Mouse (Mus musculus) megakaryocyte, embryonic 14.5 days (primary cell): ENCODE data around the gene Tepp. TPM values are rescaled to one million over a fixed set of nuclear protein-coding genes. Genes with fewer than 3 reads are reported as not detected.

Experiments
- H3K27me3 ChIP-seq: replicated peaks from 2 replicates; pipeline ENCODE3; 2012; ENCODE audit warnings: inconsistent platforms
- H3K36me3 ChIP-seq: replicated peaks from 2 replicates; pipeline ENCODE3; 2012; ENCODE audit warnings: low read length, inconsistent platforms, mixed read lengths
- H3K4me1 ChIP-seq: 2 replicates; pipeline ENCODE4 v1.6.1; 2012; ENCODE audit warnings: inconsistent platforms
- H3K4me3 ChIP-seq: replicated peaks from 2 replicates; pipeline ENCODE3; 2012; ENCODE audit warnings: moderate library complexity, mild to moderate bottlenecking, inconsistent platforms
- H3K9me3 ChIP-seq: 2 replicates; pipeline ENCODE4 v1.6.1; 2012; ENCODE audit warnings: inconsistent platforms
- FLI1 ChIP-seq: IDR thresholded peaks from 2 replicates; pipeline ENCODE4 v1.6.1; 2012; ENCODE audit warnings: low read length, inconsistent platforms, mixed read lengths
- GATA1 ChIP-seq: IDR thresholded peaks from 3 replicates; pipeline ENCODE4 v1.6.1; 2012; ENCODE audit warnings: mixed read lengths, low read length, inconsistent platforms, borderline replicate concordance
- polyA plus RNA-seq: library from polyadenylated mRNA; stranded (reverse); fragments of >175 nt; gene quantifications from 2 replicates; pipeline ENCODE4 v1.2.3, GENCODE M21; 2012; ENCODE audit warnings: low replicate concordance; ENCODE audit not compliant: insufficient read depth

Gene Tepp
- polyA plus RNA-seq, 1 experiment = not detected

DNA sequence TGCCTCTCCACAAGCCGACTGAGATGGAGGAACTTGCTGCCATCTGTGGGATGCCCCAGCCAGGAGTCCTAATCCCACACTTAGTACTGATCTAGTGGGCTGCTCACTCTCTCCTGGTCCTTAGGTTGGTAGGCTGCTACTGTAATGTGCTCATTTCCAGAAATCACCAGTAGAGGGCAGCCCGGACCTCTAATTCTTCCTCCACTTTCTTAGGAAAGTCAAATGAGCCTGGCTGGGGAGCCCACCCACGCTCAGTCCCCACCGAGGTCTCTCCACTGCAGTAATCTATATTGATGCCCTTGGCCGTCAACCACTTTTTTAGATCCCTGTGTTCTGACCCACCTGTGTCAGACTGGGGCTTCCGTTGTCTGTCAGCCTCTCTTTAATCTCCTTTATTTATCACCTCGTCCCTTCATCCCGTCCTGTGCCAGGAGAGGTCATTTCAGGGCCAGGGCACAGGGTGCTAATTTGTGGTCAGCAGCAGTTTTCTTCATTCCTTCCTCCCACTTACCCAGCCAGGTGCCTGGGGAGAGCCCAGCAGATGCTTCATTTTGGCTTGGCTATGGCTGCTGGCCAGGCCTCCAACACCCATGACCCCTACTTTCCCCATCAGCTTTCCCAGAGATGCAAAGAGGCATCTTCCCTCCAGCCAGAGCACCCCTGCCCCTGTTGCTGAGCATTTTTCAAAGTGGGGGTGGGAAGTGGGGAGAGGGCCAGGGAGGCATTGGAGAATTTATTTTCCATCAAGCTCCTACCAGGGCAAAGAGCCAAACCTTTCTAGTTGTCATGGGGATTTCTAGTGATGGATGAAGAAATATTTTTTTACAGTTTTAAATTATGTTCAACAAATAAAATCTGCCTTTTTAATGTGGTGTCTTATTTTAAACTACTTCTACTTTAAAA, 36.5 kb downstream of the Tepp start:
- no peaks in the 10 kb centered on the region for H3K9me3 ChIP-seq
- TF ChIP-seq FLI1 (no peak), GATA1 (no peak)
- no peak overlapping the region for H3K4me3 ChIP-seq
- peaks cover 62% of the 10 kb centered on the region for H3K36me3 ChIP-seq
- H3K27me3 ChIP-seq = peaks cover 36% of the 10 kb centered on the region
- H3K4me1 ChIP-seq = peaks cover 20% of the 10 kb centered on the region

DNA sequence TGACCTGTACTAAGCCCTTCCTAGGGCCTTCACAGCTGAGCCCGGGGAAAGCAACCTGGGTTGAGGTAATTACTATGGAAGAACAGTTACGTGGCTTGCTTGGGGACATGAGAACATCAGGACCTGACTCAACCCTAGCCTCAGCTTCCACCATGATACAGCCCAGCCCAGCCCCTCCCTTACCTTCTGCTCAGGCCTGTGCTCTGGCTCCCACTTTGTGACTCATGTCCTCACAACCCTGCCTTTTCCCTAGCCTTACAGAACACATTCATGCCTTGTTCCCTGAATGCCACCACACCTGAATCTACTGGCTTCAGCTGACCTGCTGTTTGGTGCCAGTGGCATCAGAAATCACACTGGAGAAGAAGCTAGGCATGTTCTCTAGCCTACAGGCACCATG, 38.0 kb downstream of the Tepp start:
- TF ChIP-seq FLI1 = no peak
- no peak for TF ChIP-seq GATA1
- Histone ChIP-seq H3K36me3 (peaks cover 48% of the 10 kb centered on the region), H3K27me3 (peaks cover 50% of the 10 kb centered on the region), H3K4me1 (peaks cover 35% of the 10 kb centered on the region), H3K9me3 (no peaks in the 10 kb centered on the region), H3K4me3 (no peak overlapping the region)

DNA sequence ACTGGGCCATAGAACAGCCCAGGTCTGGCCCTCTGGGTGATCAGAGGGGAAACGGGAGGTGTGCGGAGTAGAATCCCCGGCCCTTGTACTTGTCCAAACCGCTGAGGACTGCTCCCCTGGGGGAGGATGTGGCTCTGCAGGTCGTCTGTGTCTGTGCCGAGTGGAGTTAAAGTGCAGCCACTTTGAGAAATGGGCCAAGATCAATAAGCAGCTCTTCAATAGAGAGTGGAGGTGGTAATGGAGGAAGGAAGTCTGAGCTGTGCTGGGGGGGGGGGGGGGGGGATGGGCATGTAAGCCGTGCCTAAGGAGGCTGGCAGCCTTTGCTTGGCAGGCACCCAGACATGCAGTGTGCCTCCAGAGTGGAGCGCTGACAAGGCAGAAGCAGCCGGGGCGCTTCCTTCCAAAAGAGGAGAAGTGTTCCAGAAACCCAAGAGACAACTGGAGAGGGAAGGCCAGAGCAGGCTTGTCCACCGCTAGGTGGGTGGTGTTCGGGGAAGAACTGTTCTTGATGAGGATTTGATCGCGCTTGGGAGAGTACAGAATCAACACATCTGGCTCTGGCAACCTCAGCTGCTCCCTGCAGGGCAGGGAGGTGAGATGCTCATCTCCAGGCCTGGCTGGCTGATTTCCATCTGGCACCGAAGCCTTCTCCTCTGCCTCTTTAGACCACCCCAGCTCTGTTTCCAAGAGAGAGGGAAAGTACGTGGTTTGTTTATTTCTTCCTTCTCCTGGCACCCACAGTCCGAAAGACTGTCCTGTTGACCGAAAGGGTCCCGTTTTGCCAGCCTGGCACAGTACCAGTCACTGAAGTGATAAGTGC, 38.7 kb downstream of the Tepp start:
- Histone ChIP-seq H3K27me3 (peaks cover 57% of the 10 kb centered on the region), H3K4me1 (peaks cover 36% of the 10 kb centered on the region), H3K4me3 (no peak overlapping the region), H3K9me3 (no peaks in the 10 kb centered on the region), H3K36me3 (peaks cover 41% of the 10 kb centered on the region)
- TF ChIP-seq GATA1 = no peak
- no peak for TF ChIP-seq FLI1

DNA sequence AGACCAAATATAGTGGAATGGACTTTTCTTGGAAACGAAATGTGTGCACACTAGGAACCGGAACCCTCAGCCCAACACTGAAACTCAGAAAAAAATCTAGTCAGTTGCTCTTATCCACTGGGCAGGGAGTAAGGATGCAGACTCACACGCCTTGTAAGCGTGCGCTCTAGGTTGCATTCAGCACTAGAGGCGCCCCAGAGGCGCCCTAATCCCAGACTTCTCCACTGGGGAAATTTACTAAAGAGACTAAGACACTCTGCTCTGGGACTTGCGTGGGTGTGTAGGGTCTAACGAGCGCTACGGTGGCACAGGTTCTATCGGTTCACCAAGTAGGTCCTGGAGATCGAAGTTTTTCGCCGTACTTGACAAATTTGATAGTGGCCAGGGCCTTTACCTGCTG, 41.1 kb downstream of the Tepp start:
- Histone ChIP-seq H3K4me3 (no peak overlapping the region), H3K36me3 (peaks cover 17% of the 10 kb centered on the region), H3K9me3 (no peaks in the 10 kb centered on the region), H3K27me3 (peaks cover 81% of the 10 kb centered on the region), H3K4me1 (peaks cover 41% of the 10 kb centered on the region)
- no peak for TF ChIP-seq FLI1
- TF ChIP-seq GATA1 = no peak

DNA sequence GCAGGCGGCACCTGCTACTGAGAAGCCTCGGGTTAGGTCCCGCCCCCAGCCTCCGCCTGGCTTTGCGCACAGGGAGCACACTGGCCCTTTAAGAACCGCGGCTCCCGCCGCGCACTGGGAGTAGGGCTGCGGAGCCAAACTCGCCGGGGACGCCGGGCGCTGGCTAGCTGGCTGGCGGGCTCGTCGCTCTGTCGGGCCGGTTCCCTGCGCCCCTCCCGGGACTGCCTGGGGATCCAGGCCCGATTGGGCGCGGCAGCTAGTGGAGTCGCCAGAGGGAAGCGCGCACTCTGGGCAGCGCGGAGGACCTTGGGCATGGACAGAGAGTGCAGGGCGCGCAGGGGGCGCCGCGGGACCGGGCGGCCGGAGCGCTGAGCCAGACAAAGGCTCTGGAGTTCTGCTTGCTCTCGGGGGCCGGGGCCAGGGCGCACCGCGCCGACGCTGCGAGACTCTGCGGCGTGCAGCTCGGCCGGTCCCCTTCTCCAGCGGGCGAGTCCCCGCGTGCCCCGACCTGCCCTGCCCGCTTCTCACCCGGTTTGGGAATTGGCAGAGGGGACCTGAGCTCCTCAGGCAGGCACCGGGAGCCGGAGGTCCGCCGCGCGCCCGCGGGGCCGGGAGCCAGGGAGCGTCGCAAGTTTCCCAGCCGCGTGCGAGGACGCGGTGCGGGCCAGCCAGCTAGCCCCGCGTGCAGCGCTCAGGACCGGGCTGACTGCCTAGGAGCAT, 41.9 kb downstream of the Tepp start, which contains the start of gene Mmp15:
TSS of gene Mmp15 (plus strand) at position 118 of the 720 bp plus-strand sequence.
- H3K4me3 ChIP-seq = peak within 1 kb of the TSS; percentile 86
- H3K27me3 ChIP-seq = peaks cover 90% of the 10 kb centered on the region
- H3K9me3 ChIP-seq = no peaks in the 10 kb centered on the region
- TF ChIP-seq GATA1 (no peak), FLI1 (no peak)
- peaks cover 41% of the 10 kb centered on the region for H3K4me1 ChIP-seq
- H3K36me3 ChIP-seq = peaks cover 8% of the 10 kb centered on the region

DNA sequence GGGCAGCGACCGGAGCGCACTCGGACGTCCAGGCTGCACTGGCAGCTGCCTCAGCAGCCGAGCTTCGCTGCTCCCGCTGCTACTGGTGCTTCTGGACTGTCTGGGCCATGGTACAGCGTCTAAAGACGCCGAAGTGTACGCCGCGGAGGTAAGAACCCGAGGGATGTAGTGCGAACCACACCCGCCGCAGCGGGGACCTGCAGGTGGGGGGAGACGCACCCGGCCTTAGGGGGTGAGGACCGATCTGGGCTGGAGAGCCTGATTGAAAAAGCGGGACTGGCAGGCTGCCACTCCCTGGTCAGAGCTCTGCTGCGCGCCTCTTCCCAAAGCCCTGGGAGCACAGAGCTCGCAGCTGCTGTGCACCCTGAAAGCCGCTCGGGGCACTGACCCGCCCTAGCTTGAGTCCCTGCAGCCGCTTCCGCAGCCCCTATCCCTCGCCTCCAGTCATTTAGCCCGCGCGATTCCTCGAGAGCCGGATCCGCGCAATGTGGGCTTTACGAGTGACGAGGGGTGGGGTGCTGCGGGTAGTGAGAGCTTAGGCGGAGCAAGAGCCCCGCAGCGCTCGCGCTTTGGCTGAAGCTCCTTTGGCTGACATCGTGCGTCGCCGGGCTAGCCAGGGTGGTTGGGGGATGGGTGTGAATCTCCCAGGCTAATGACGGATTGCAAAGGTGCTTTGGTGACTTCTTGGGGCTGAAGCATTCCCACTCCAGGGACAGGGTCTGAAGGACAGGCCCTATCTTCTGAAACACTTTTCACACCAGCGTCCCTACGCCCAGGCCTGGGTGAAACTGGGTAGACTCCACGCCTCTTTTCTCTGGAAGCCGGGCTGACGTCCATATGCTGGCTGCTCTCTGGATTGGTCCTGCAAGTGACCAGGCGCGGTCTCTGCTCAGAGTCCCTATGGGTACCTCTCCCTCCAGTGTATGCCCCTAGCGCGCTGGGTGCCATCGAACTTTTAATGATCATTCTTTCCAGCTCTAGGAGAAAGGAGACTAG, 42.8 kb downstream of the Tepp start:
- Histone ChIP-seq H3K36me3 (peaks cover under 1% of the 10 kb centered on the region), H3K4me3 (peak overlapping the region; percentile 86), H3K4me1 (peaks cover 41% of the 10 kb centered on the region), H3K9me3 (no peaks in the 10 kb centered on the region), H3K27me3 (peaks cover 88% of the 10 kb centered on the region)
- TF ChIP-seq FLI1 (no peak), GATA1 (no peak)

DNA sequence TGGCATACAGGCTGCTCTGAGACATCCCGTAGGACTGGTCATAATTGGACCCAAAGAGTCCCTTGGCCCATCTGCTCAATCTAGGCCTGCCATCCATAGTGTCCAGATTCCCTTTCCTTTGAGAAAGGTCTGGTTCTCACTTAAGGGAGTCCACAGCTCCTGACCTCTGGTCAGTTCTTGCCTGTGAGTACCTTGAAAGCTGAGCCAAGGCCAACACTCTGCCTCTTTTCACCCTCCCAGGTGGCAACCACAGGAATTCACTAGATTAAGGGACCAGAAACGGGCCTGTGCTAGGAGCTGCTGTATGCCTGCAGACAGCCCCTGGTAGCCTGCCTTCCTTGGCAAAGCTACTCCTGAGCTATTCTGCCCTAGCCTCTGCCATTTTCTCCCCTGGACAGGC, 44.2 kb downstream of the Tepp start:
- H3K4me3 ChIP-seq = no peak overlapping the region
- no peaks in the 10 kb centered on the region for H3K9me3 ChIP-seq
- peaks cover 41% of the 10 kb centered on the region for H3K4me1 ChIP-seq
- H3K36me3 ChIP-seq = no peaks in the 10 kb centered on the region
- no peak for TF ChIP-seq FLI1
- no peak for TF ChIP-seq GATA1
- peaks cover 85% of the 10 kb centered on the region for H3K27me3 ChIP-seq

DNA sequence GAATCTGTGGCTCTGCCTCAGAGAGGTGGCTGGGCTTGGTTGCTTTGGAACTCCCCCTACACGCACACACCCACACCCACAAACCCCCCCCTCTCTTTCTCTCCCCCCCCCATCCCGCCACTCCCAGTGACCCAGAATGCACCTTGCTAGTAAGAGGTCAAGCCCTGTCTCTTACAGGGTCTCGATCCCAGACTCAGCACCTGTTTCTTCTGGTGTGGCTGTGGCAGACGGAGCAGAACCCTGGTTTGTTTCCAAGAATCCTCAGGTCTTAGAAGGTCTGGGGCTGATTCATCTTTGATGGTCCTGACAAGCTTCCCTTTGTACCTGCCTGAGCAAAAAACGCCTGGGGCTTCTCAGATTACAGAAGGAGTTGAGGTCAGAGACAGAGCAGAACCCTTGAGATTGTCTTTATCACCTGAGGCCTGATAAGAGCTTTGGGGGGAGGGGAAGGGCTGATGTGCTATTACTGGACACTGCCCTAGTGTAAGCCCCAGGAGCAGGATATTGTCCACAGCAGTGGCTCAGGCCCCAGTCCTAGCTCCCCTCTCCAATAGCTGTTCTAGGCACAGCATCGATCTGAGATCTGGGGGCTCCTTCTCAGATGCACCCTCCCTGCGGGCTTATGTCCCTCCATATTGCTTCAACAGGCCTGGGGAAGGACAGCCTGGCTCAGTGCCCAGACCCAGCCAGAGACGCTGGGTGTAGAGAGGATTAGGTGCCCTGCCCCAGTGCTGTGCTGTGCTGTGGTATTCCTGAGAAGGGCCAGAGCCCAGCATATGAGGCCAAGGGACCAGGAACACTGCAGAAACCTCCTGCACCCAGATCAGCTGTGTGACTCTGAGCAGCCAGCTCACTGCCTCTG, 48.4 kb downstream of the Tepp start:
- TF ChIP-seq FLI1 (no peak), GATA1 (no peak)

More for the DNA sequence above, 48.4 kb downstream of the Tepp start:
- peaks cover 78% of the 10 kb centered on the region for H3K27me3 ChIP-seq
- H3K4me1 ChIP-seq = peaks cover 43% of the 10 kb centered on the region
- no peaks in the 10 kb centered on the region for H3K36me3 ChIP-seq
- no peaks in the 10 kb centered on the region for H3K9me3 ChIP-seq
- H3K4me3 ChIP-seq = no peak overlapping the region
